Mouse (Mus musculus) liver, adult 2 months (tissue): ENCODE measurements around the gene Vmn2r95.

Experiments used
- CTCF ChIP-seq: fragments of 200-500 bp; IDR thresholded peaks from 2 replicates; pipeline ENCODE4 v1.5.1; 2011; ENCODE audit warnings: low read depth, low read length, control low read depth
- POLR2A ChIP-seq: fragments of 200-500 bp; IDR thresholded peaks from 2 replicates; pipeline ENCODE4 v1.6.1; 2011; ENCODE audit warnings: low read length, control low read depth; ENCODE audit not compliant: insufficient read depth; ENCODE audit errors: extremely low read depth

DNA sequence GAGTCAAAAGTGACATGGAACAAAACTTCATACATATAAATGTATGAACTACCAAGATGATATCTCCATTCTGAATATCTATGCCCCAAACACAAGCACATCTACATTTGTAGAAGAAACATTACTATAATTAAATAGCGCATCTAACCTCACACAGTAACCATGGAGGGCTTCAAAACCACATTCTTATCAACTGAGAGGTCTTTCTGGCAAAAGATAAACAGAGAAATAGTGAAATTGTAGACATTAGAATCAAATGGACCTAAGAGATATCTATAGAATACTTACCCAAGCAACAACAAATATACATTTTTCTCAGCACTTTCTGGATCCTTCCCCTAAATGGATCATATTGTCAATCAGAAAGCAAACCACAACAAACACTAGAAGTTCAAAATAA lies 56.0 kb downstream of the Vmn2r95 start:
- no peak for TF ChIP-seq CTCF
- no peak for TF ChIP-seq POLR2A
